Mouse (Mus musculus) cerebellum, adult 11 months (tissue): ENCODE measurements around the gene Brat1.

Experiments used
- DNase-seq: peaks from one replicate; pipeline ENCODE4 v3.0.0; 2022

Brat1 gene

DNA sequence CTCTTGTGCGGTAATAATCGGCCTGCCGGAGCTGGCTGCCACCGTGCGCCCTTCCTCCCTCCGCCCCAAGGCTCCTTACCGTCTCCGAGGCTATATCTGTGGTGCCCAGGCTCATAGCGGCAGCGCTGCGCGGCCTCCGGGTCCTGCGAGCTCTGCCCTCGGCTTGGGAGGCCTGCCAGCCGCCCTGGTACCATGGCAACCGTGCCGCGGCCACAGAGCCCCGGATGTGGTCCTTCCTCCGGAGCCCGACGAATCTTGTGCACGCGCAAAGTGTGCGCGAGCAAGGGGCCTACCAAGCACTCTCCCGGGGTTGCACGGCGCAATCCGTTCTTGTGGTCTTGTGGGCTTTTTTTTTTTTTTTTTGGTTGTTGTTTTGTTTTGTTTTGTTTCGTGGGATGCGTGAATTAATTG lies 2.7 kb upstream of the Brat1 start, which contains the start of gene Iqce:
Iqce (minus strand) TSS at position 276 of the 411 bp plus-strand sequence.
- DNase-seq, result peak; percentile 95

DNA sequence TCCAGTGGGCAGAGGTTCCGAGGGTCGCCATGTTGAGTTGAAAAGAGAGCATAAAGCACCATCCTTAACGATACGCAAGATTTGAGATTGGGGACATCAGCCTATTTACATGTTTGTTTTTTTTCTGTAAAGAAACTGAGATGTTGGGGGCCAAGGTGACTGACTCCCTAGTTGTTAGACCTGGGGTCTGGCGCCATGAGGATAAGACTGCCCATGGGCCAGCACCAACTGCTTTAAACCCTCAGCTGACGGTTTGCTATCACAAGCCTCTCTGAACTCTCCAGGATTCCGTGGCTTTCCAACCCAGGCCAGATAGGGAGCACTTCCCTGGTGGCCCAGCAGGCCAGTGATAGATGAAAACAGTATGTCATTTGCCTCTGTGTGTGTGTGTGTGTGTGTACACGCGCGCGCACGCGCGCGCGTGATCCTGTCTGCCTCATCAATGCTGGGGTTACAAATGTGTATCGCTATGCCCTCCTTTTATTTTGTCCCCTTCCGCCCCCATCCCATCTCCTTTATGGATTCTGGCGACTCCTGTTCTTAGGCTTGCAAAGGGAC lies 2.1 kb upstream of the Brat1 start:
- DNase-seq, result peak; percentile 24

DNA sequence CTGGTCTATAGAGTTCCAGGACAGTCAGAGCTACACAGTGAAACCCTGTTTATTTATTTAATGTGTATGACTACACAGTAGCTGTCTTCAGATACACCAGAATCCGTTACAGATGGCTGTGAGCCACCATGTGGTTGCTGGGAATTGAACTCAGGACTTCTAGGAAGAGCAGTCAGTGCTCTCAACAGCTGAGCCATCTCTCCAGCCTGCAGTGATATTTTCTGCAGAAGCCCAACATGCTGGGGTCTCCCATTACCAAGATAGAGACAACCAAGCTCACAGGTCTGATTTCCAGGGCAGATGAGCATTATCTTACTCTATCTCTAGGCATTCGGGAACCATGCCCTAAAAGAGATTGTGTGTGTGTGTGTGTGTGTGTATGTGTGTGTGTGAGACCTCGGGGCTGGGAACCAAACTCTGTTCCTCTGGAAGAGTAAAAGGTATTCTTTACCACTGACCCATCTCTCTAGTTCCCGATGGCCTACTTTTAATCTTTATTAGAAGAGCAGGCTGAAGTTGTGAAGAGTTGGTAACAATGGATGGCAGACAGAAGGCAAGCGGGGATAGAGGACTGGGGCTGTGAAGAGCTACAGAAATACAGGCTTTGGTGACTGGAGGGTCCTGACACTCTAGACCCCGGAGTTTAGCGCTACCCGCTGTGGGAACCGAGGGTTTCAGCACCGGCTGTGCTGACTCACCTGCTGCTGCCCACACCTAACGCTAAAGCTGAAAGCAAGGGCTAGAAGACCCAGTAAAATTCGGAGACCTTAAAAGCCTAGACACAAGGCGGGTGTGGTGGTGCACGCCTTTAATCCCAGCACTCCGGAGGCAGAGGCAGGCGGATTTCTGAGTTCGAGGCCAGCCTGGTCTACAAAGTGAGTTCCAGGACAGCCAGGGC lies 1.1 kb upstream of the Brat1 start:
- peak; percentile 17 for DNase-seq

DNA sequence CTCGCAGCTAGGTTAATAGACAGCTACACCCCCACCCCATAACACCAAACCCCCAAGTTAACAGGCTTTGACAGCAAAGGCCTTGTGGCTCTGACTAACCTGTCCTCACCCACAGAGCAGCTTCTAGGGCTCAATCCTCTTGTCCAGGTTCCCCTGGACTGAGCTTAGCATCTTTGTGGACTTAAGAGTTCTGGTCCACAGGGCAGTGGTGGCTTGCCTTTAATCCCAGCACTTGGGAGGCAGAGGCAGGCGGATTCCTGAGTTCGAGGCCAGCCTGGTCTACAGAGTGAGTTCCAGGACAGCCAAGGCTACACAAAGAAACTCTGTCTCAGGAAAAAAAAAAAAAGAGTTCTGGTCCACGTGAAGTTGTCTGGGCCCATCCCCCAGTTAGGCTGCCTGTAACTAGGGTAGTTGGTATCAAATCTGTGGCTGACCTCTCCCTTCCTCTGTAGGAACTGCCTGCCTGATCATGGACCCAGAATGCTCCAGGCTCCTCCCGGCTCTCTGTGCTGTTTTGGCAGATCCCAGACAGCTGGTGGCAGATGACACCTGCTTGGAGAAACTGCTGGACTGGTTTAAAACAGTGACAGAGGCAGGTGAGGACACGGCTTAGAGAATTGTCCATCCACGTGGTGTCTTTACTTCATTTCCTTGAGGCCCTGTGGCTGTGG lies 825 bp downstream of the Brat1 start:
- DNase-seq, result peak; percentile 25

DNA sequence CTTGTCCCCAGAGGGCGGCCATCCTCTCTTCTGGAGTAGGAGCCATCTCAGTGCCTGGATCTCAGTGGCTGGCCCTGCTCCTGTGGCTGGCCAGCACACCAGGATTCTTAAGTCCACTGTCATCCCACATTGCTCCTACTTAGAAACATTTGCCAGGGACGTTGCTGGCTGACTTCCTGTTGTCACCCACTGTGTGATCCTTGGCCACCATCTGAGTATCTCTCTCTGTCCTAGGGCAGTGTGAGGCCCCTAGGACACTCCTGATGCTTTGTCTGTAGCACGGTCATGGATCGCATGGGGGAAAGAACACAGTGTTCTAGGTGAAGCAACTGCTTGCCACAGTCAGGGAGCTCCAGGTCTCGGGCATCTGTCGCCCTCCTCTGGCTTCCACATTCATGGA lies 5.5 kb downstream of the Brat1 start:
- no peak for DNase-seq

DNA sequence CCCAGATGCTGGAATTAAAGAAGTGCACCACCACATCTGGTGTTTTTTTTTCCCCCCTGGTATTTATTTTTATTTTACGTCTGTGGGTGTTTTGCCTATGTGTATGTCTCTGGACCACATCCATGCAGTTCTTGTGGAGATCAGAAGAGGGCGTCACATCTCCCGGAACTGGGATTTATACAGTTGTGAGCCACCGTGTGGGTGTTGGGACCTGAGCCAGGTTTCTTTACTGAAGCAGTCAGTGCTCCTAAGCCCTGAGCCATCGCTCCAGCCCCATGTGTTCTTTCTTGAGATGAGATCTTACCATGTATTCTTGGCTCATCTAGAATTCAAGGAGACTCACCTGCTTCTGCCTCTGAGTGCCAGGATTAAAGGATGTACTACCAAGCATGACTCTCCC lies 6.2 kb downstream of the Brat1 start:
- DNase-seq, result no peak

DNA sequence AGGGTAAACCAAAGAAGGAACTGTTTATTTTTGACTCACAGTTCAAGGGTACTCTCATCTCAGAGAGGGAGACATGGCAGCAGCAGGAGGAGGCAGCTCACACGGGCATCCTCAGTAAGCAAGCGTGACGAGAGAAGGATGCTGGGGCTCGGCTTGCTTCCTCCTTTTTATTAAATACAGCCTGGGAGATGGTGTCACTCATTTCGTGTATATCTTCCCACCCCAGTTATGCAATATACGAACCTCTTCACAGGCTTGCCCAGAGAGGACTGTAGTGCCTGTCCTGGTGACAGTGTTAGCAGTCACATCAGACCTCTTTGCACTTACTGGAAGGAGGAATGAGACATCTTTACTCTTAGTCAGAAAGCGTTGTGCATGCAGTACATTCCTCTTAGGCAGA lies 16.0 kb downstream of the Brat1 start:
- DNase-seq, result no peak

DNA sequence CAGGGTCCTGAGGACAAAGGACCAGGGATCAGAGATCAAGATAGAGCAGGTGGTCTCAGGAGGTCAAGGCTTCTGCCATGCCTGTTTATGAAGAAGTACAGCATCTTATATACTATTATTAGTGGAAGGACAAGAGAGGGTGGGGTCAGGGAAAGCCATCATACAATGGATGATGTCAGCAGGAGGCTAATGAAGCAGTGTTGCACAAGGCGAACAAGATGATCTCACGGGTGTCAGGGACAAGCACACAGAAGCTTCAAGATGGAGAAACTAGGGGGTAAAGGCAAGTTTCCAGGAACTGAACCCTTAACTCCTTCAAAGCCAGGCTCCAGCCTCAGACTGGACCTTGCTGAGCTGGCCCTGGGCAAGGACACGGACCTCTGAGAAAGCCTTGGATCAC lies 17.3 kb downstream of the Brat1 start:
- DNase-seq, result no peak

DNA sequence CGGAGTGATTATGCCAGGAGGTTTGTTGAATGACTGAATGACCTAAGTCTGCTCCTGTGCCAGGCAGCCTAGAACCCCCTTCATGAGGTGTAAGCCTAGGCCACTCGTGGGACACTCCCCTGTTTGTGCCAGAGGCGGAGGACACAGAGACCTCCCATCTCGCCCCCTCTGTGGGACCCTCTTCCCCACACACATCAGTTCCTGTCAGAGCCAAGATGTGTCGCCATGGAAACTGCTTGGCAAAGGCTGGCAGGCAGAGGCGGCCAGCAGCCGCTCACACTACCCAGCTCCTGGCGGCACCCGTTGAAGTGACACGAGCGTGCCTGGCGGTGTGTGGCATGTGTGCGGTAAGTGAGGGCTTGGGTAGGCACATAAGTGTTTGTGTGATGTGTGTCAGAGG lies 19.0 kb downstream of the Brat1 start, which contains the start of gene Amz1:
Amz1 (plus strand) TSS at position 306 of the 400 bp plus-strand sequence.
- DNase-seq, result no peak

DNA sequence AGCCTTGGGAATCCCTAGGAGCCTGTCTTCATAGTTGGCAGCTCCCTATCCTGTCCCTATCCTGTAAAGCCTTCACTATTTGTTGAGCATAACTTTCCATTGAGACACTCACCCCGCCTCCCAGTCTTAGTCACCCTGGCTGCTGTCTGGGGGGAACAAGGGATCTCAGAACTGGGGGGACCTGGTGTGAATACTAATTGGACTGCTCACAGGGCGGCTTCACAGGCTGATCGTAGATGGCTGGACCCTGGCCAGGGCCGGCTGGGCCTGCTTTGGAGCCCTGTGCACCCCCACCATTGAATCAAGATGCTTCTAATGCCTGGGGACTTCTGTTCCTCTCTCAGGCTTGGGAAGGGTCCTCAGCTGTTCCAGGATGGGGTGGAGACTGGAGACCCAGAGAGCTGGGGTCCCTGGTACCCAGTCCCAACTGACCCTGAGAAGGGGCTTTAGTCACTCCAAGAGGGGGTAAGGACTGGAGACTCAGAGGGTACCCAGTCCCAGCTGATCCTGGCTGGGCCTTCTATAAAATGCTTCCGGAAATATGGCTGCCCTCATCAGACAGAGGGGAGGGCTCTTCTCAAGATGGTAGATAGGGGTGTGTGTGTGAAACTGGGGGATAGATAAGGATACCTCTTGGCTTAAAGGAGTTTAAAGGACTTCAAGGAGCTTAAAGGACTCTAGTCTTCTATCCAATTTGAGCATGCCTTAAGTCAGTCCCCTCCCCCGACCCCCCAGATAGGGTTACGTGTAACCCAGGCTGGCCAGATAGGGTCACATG lies 21.4 kb downstream of the Brat1 start:
- no peak for DNase-seq

DNA sequence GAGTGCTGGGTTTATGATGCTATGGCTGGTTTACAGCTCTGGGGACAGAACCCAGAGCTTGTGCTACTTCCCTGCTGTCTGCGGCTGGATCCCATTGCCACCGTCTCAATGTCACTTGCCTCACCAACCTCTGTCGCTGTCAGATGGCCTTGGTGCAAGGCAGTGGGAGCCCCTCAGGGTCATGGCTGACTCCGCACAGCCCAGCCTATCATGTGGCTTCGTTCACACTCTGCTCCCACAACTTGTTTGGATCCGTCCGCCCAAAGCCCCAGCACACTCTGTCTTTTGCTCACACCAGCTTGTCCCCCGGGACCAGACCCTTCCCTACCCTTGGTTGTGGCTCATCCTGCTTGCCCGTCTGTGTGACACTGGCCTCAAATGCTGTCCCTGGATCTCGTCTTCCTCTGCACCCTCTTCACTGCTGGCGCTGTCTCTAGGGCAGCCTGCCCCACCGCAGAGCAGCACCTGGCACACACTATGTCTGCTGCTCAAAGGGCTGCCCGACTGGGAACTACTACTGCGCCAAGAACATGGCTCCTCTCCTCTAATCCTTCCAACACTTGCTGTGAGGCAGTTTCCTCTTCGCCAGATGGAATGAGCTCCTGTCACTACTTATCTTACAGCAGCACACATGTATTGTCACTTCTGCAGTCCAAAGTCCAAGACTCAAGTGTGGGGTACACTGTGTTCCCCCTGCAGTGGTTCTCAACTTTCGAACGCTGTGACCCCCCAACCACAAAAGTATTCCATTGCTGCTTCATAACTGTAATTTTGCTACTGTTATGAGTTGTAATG lies 22.3 kb downstream of the Brat1 start:
- DNase-seq, result no peak

DNA sequence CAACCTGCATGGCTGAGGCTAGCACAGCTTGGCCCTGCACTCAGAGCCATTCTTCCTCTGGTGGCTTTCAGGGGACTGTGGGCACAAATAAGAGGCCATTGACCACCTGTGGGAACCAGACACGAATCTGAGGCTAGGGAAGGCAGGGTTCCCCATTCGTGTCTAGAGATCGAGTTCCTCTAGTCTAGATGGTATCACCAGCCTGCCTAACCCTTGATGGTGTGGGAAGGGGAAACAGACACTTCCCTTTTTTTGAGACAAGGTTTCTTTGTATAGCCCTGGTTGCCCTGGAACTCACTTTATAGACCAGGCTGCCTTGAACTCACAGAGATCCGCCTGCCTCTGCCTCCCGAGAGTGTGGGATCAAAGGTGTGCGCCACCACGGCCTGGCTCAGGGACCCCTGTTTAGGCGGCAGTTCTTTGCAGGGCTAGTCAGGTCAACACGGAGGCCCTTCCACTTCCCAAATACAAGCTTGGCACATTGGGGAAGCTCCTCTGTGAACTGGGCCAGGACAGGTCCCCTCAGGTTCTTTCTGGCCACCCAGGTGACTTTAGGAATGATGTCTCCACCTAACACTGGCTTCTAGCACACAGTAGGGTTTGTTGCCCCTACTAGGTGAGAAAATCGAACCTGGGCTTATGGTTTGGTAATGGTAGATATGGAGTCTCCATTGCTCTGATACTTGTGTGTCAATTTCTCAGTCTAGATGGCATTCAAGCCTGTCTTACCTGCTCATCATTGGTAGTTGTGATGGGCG lies 26.4 kb downstream of the Brat1 start:
- no peak for DNase-seq

DNA sequence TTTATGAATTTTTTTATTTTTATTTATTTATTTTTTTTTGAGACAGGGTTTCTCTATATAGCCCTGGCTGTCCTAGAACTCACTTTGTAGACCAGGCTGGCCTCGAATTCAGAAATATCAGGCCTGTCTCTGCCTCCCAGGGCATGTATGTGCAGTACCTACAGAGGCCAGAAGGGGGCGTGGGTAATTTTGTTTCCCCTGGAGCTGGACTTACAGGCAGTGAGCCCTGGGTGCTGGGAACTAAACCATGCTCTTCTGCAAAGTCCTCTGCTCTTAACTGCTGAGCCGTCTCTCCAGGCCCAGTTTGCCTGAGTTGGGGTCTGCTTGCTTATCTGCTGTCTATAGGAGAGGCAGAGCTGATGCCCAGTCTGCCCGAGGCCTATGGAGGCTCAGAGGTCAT lies 27.4 kb downstream of the Brat1 start:
- DNase-seq, result no peak

DNA sequence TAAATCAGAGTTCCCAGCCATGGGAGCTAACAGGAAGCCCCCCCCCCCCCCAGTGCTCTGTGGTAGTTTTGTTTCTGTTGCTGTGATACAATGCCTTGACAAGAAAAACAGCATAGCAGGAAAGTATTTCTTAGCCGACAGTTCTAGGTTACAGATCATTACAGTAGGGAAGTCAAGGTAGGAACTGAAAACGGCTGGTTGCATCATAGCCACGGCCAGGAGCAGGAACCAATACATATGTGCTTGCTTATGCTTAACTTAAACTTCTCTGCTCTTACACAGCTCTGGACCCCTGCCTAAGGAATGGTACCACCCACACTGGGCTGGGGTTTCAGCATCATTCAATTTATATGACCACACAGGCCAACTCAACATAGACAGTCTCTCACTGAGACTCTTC lies 28.5 kb downstream of the Brat1 start:
- no peak for DNase-seq

DNA sequence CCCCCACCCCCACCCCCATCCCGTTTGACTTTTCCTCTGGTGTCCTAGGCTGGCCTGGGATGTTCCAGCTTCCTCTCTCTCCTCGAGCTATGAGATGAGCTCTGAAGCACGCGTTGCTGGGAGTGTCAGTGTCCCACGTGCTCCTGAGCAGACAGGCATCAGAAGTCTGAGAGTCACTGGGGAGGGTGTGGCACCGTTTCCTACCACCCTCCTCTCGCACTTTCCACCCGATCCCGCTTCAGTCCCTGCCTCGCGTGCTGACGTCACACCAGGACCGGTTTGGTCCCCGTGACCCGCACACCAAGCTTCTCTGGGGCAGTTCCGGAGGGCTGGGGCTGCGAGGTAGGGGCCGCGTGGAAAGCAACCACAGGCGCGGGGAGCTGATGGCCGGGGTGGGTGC lies 30.5 kb downstream of the Brat1 start:
- no peak for DNase-seq

DNA sequence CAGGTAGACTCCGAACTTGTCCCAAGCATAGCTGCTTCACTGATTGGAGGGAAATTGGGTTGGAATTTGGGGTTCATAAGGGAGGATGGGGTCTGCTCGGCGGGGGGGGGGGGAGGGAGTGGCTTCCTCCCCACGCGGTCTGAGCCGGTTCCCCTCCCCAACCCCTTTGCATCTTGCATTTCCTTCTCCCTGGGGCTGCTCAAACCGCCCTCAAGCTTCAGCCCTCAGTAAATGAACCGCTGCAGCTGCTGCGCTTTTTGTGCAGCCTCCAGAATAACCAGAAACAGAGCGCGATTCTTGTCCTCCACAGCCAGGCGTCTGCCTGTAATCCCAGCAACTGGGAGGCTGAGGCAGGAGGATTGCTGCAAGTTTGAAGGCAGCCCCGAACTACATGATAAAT lies 31.4 kb downstream of the Brat1 start:
- DNase-seq, result no peak

DNA sequence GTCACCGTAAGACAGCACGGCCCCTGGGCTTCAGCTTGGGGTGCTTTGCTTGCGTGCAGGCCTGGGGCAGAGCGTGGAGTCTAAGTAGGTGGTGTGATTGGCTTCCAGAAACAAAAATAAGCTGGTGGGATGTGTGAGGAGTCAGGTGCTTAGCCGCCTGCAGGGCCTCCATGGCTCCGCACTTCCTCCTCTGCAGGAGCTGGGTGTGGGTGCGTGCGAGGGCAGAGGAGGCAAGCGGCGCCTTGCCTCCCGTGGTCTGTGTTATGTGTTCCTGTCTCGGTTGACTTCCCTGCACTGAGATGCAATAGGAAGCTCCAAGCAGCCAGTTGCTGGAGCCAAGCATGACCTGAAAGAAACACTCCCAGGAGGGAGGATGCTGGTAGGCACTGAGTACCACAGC lies 35.0 kb downstream of the Brat1 start:
- no peak for DNase-seq

DNA sequence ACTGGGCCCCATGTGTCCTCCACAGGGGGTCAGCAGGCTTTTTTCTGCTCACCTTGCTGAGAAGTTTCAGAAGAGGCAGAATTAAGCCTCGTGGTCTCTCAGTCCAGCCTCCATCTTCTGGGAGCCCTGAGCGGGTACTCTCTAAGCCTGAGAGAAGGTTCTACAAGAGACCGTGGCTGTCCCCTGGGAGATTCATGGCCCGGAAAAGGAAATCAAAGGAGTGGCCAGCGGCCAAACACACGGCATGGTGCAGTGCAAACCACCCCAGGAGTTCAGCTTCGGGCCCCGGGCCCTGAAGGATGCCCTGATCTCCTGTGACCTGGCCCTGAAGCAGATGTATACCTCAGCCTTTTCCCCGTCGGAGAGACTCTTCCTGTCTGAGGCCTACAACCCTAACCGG lies 36.2 kb downstream of the Brat1 start:
- no peak for DNase-seq

DNA sequence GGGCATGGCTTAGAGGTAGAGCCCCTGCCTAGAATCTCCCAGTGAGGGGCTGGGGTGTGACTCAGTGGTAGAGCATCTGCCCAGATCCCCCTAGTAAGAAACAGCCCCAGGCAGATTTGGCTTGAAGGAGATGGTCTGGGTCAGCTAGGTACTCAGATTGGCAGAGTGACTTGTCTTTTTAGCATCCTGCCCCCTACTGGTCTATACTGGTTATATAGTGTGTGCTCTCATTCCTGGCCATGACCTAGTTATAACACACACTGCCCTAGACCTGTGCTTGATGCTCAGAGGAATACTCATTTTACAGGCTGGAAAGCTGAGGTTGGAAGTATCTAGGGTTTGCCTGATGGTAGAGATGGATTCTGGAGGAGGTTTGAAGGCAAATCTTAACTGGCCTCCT lies 37.1 kb downstream of the Brat1 start:
- no peak for DNase-seq

DNA sequence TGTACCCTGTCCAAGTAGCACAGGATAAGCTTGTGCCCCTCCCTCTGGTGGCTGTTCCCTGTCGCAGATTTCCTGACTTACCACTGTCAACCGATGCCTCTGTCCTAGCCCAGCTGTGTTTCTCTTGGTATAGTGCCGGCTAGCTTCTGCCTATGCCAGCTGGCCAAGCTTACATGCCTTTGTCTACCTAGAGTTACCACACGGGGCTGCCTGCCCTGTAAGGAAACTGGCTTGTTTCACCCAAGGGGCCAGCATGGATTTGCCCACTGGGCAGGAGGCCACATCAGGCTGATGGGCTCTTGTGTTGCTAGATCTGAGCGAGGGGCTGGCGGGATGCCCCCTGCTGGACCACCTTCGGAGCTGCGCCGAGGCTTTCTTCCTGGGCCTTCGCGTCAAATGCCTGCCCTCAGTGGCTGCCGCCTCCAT lies 38.9 kb downstream of the Brat1 start:
- no peak for DNase-seq

DNA sequence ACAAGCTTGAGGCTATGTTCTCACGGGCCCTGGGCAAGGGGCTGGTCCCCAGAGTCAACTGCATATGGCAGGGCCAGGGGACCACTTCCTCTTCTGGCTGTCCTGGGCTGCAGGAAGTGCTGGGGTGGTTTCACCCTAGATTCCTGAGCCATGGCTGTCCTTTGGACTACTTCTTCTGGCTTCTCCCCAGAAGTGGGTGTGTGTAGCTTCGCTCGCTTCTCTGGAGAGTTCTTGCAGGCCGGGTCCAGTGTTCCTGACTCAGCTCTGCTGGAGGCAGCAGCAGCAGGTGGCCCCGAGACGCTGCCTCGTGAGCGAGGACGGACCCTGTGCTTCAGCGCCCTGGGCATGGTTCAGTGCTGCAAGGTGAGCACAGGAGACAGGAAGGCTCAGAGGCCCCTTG lies 43.6 kb downstream of the Brat1 start:
- no peak for DNase-seq
